Mouse (Mus musculus) embryo, embryonic 9.5 days (tissue): ENCODE results near the gene Eef2kmt.
A peak's percentile ranks its signal among the peaks of the same experiment; 100 is the strongest.
"Not testable (repeated sequence)": the region's sequence is repeated elsewhere in the genome, so short reads cannot be mapped to it uniquely, and the experiment has no call there.

Source experiments
- DNase-seq: peaks from one replicate; pipeline ENCODE4 v3.0.0-alpha.2; 2017; ENCODE audit errors: extremely low spot score

The Eef2kmt gene

DNA sequence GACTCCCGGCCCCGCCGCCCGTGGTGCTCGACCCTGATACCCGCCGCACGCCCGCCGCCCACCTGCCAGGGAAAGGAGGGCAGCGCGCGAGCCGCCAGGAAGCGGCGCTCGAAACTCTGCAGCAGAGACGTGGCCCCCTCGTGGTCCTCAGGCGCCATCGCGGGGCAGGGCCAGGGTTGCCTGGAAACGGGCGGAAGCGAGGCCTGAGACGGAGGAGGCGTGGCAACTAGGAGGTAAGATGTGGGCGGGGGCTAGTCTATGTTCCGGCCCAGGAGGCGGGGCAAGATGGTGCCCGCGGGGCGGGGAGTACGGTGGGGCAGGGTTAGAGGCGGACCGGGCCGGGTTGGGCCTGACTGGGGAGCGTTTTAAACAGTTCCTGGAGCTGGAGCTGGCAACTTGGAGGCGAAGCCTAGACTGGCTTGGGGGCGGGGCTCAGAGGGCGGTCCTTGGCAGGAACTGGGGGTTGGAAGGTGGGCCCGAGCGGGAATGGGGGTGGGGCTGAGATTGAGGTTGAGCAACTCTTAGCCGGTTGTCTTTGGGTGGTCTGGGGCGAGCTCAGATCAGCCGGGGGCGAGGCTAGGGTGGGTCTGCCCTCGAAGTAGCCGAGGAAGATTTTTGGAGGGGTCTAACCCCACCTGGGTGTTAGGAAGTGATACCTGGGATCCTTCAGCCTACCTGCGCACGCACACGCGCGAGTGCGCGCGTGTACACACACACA is at the start of gene Eef2kmt:
Eef2kmt (minus strand) TSS at position 205 of the 718 bp plus-strand sequence.
- peak; percentile 100 for DNase-seq

DNA sequence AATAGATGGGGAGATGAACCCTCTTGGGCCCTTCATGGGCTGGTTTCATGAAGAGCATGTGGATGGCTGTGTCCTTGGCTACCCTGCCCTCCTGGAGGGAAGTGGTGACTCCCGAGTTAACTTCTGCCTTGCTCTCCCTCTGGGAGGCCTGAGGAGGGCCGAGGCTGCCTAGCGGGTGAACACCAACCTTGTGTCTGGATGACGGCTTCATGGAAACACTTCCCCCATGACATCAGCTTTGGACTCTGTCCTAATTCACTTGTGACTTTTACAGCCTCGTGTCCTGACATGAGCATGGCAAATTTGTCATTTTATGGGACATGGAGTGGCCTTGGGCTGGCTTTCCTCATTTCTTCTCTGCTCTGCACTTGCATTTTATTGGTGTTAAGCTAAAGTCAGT is 39.5 kb upstream of the Eef2kmt start:
- no peak for DNase-seq

DNA sequence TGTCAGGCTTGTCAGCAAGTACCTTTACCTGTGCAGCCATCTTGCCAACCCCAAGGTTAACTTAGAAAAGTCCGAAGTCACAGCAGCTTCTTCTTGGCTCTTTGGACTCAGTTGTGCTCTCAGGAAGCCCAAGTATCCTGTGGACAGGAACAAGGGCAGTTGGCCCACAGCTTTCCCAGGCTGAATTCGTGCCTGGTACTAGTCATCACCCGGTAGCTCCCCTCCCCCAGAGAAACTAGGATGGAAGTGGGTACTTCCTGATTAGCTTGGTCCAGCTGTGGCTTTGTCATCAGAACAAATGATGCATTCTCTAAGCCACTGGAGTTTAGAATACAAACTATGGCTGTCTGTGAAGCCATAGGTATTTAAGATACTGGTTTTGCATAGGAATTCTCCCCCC is 29.6 kb upstream of the Eef2kmt start:
- DNase-seq, result no peak

DNA sequence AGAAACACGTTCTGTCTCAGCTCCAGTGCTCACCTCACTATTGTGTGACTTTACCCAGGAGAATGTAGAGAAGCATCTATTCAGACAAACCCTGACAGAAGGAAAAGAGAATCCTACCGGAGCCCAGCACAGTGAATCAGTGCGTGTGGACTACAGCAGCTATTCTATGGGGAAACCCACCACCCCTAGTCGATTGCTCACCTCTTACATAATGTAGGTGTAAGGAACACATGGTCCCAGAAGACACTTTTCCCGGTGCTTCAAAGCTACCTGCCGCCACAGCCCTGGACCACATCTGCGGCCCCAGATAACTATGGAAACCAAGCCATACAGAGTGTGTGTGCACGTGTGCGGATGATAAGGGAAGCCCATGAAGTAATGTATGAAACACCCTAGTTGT is 26.9 kb upstream of the Eef2kmt start:
- no peak for DNase-seq

DNA sequence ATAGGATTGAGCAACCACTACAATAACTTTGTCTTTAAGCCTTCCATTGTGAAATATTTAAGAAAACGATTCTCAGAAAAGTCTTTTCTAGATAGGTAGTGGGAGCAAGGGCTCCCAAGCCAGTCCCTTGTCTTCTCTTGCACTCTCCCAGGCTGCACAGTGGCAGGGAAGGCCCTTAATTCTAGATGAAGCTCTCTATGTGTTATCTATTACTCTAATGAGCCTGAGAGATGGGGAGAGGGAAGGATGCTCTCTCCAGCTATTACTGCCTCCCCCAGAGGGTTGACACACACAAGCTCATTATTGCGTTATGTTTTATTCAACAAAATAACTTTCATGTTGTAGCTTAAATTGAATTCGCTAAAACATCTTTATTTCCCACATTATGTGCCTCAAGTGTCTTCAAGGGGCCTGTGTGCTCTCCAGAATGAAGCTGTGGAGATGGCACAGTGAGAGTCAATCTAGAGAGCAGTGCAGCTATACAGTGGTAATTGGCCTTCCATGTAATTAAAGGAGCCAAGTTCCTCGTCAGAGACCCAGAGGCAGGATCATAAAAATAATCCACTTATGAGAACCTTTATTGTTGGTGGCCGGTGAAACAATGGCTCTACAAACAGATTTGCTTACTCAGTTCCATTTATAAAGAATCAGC is 23.9 kb upstream of the Eef2kmt start:
- no peak for DNase-seq

DNA sequence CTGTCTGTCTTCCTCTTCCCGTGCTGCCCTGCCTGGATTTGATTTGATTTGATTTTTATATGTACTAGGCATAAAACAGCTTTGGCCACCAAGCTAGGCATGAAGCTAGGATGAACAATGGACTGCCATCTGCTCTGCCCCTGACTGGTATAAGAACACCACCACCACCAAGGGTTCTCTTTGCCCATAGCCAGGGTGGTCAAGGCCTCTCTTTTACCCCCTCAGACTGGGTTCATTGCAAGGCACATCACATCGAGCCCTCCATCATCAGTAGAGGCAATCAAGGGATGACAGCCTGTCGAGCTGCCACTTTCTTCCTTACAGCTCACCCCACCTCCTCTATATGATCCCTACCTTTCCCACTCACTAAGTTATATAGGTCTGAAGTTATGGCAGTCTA is 16.6 kb upstream of the Eef2kmt start:
- no peak for DNase-seq

DNA sequence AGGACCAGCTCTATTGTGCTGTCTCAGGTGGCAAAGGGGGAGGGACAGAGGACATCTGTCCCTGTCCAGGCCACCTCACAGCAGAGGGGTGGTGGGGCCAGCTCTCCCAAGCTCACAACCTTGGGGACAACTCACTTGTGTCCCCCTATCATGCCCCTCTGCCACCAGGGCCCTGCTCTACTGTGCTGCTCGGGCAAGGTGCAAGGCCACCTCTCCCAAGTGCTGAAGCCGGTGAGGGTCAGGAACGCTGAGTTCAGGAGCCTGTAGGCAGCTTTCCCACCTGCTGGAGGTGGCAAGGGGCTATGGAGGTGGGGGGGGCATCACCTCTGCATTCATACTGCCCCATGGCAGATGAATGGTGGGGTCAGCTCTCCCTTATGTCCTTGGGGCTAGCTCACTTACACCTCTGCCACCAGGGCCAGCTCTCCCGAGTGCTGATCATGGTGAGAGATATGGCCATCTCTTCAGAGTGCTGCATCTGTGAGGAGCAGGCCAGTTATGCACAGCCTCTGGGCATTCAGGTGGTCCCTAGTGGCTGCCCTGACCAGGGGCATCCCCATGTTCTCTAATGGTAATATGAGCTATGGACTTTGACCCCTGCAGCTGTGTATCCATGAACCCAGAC is 15.7 kb upstream of the Eef2kmt start:
- DNase-seq, result no peak

DNA sequence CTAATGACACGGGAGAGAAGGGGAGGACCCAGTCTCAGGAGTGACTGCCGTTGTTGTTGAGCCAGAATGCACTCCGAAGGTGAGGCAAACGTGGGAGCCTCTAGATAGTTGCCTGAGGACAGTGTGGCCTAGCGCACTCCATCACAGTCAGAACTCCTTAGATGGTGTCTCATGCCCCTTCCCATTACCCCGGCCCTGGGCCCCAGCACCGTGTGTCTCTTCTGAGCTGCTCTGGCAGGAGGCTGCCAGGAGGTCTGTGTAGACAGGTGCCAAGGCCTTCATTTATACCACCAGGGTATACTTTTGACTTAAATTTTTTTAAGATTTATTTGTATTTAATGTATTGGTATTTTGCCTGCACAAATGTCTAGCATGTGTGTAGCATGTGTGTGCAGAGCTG is 8.1 kb upstream of the Eef2kmt start:
- DNase-seq, result no peak

DNA sequence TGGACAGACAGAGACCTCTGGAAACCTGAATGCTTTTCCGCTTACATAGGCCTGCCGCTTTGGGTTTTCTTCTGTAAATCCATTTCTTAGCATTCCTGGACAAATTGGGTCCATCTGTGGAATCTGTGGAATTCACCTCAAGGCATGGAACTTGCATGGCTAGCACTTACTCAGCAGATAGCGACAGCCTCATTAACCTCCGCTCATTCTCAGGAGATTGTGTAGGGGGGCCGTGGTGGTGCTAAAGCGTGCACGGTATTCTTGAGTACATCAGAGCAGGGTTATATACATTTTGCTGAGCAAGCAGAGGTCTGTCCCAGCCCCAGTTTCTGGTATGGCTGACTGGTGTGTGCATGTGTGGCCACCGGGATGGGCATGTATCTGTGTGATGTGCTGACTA is 7.4 kb upstream of the Eef2kmt start:
- peak; percentile 28 for DNase-seq

DNA sequence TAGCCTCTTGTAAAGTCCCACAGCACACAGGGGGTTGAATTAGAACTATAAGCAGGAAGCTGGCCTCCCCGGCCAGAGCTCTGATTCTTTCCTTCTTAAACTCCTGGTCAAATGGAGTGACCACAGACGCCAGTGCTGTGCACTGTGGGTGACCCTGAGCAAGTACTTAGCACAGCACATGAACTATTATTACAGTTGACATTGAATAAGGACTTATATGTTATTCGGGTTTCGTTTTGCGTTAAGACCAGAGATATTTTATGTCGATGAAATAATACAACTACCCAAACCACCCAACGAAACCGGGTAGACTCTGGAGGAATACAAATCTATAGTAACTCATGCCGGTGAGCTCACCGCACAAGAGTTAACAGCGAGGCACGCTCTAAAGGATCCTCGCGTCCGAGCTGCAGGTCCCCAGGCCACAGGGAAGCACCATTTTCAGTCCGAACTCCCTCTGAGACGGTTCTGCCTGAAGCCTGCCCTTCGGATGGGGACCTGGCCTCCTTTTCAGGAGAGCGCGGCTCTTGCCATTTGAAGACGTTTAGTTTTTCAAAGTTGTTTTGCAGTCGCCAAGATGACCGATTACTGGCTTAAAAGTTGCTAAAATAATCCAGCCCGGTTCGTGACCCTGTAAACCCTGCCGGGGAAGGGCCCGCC is 572 bp downstream of the Eef2kmt start:
- no peak for DNase-seq

DNA sequence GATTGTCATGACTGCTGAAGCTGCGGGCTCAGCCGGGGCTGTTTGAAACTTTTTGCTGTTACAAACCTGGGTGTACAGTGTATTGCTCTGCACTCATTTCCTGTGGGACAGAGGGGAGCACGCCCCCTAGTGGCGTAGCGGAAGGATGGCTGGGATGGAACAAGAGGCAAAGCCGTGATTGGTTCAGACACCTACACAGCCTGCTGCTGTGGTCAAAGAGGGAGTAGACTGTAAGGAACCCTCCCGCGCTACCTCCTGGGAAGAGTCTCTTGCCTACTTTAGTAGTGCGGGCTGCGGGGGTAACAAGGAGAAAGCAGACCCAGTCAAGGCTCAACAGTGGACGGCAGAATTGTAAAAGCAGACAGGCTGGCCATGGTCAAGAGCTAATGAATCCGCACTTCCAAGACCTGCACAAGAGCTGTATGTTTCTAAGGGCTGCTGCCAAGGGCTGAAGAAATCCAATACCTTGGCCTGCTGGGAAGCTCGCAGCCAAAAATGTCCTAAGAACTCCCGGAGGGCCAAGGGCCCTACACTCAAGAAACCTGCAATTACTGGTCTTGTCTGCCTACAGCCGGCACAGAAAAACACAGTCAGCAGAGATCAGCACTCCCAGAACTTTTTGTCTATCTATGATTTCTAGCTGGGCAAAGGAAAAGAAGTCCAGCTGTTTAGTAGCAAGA is 1.3 kb downstream of the Eef2kmt start:
- DNase-seq, result peak; percentile 81

DNA sequence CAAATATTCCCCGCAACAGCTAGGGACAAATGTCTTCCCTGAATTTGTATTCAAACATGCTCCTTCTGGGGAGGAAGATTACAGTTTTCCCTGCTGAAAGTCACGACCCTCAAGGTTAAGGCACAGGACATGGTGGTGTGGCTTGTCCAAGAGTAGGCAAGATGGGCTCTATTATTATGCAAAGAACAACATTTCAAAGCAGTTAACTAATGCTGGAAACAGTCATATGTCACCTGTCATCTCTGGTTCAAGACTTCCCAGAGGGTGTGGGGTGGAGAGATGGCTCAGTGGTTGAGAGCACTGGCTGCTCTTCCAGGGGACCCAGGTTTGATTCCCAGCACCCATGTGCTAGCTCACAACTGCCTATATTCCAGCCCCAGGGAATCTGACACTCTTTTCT is 3.5 kb downstream of the Eef2kmt start:
- no peak for DNase-seq

DNA sequence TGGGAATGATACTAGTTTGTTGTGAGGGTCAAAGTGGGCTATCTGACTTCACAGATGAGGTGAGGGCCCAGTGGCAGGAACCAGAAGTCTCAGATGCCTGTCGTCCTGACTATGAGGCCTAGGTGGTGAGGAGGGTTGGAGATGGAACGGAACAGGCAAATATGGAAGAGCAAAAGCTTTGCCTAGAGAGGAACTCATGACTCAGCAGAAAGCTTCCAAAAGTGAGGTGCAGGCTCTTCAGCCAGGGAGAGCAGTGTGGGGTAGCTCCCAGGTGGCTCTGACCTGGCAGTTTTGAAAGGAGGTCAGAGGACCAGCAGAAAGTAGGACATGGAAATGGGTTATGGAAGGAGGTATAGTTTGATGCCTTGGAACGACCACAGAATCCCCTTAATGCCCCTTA is 4.9 kb downstream of the Eef2kmt start:
- DNase-seq, result no peak

DNA sequence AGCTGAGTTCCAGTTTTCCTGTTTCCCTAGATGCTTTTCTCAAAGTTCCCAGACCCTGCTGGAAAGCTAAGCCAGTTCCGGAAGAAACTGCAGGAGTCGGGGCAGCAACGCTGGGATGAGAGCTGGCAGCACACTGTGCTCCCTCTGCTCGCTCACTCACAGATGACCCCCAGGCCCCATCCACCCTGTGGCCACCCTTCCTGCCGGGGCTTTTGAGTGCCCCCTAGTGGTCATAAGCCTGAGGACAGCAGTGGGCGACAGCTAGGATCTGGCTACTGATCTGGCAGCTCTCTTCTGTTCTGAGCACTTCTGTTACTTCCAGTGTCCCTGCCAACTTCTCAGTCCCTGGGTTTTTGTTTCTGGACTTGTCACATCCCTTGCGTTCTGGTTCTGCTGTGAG is 11.4 kb downstream of the Eef2kmt start:
- DNase-seq, result peak; percentile 70

DNA sequence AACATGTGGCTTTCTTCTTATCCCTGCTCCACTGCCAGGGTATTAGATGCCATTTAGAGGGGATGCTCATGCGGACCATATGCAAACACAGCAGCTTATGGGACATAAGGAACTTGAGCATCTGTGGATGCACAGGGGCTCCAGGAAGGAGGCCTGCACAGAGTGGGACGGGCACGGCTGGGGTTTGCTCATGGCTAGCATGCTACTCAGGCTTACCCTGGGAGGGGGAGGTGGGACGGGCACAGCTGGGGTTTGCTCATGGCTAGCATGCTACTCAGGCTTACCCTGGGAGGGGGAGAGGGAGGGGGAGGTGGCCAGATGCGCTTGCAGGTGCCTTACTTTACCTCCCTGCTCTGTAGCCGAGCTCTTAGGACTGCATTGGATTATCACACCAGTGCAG is 12.9 kb downstream of the Eef2kmt start:
- DNase-seq, result no peak

DNA sequence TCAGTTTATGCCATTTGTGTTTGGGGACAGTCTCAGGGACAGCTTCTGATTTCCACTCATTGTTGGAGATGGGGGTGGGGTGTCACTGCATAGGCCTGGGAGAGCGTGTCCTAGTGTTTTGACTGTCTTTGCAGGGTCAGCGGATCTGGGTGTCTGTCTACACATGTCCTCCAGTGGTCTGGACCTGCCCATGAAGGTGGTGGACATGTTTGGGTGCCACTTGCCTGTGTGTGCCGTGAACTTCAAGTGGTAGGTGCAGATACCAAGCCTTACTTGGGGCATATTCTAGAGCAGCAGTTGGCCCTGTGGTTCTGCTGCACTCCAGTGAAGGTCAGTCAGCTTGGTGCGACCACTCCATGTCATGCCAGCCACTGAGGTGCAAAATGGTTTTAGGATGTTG is 13.4 kb downstream of the Eef2kmt start:
- no peak for DNase-seq

DNA sequence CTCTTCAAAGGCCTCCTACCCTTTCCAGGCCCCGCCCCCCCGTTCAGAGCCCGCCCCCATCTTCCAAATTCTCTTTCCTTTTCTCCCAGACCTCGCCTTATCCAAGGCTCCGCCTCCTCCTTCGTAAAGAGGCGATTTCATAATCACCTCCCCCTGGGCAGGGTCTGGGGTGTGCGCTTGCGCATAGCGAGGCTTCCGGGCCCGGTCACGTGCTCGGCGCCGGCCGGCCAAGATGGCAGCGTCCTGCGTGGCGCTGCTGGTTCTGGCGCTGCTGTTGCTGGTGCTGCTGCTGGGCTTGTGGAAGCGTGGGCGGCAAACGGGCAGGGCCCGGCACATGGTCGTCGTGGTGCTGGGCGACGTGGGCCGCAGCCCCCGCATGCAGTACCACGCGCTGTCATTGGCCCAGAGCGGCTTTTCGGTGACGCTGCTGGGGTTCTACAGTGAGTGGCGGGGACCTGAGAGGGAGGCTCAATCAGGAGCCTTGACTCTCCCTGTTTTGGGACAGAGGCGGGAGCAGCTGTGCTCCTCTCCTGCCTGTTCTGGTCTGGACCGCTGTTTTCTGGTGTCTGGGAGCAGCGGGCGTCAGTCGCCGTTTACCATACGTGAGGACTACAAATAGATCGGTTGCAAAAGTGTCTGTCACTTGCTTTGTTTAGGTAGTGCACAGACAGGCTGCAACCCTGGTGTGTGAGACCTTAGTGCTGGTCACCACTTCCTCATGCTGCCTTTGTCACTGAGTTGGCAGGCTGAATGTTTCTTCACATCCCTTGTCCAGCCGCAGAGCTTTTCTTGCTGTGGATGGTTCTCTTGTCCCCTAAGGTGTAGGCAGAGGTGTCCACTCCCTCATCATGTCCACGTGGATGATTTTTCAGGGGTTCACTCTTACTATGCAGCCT is 22.1 kb downstream of the Eef2kmt start, which contains the start of gene Alg1:
Alg1 (plus strand) TSS at position 204 of the 896 bp plus-strand sequence.
- DNase-seq, result peak; percentile 90

DNA sequence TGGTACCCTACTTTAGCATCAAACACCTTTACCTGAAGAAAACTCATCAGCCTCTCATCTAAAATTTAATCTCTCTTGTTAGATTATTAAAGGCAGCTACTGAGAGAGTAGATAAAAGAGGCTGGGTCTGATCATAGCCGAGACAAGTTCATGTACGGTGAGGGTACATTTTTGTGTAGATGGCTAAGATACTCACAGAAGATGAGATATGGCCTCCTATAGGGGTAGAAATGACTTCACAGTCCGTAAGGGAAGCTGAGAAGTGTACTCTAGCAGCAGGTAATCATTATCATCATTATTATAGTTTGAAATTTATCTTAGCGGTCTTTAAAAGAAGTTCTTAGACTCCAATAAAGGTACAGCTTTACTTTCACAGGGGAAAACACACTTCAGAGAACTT is 22.8 kb downstream of the Eef2kmt start:
- DNase-seq, result no peak

DNA sequence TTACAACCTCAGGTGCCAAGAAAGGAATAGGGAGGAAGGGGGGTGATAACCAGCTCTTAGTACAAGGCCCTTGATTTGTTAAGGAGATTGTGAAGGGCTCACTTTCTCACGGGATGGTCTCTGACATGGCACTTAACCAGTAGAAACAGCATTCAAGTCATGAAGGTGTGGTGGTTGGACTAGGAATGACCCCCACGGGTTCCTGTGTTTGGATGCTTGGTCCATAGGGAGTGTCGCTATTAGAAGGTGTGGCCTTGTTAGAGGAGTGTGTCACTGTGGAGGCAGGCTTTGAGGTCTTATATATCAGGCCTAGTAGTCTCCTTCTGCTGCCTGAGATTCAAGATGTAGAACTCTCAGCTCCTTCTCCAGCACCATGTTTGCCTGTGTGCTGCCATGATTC is 27.7 kb downstream of the Eef2kmt start:
- DNase-seq, result not testable (repeated sequence)

DNA sequence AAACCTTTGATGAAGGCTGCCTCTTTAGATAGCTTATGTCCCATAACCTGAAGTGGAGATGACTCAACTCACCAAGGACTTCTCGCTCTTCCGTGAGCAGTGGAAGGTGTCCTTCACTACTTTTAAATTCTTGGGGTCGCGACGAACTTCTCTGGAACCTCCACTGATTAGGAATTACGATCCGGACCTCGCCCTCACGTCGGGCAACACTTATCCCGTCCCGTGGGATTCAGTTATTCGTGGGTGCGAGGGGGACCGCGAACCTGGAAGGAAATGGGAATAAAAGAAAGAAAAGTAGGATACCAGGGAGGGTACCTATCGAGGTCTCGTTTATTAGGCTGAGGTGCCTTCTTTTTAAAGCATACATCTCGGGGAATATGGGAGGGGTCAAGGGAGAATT is 28.3 kb downstream of the Eef2kmt start:
- not testable (repeated sequence) for DNase-seq

DNA sequence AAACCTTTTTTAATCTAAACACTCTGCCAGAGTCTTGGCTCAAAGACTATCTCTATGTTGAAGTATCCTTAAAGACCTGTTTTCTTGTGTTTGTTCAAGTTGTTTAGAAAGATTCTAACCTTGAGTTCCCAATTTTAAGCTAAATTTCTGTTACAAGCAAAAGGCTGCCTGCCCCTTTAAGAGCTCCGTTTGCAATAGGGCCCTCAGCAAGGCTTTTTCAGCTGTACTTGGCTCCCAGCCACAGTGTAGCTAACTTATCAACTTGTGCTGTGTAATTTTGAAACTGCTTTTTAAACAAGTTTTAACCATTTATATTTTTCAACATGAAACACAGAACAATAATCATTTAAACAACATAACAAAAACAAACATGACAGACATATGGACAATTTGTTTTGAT is 29.2 kb downstream of the Eef2kmt start:
- DNase-seq, result not testable (repeated sequence)
